In genomic region chr6:23707506-23707905, GRCm38 (mm10) we compare ENCODE assay signal across 23 mouse cellular contexts. TPM values are rescaled to one million over a fixed set of nuclear protein-coding genes. Genes with fewer than 3 reads are reported as not detected.
A peak's percentile ranks its signal among the peaks of the same experiment; 100 is the strongest.
DNase-seq lines count a peak whose midpoint lies in the region; ATAC-seq lines count a peak whose summit lies in the region.
"Had no signal": no experiment of that assay in that cellular context is flagged by ENCODE, and none has a peak within 500 bp of the region (broad histone marks: within the 10 kb centered on the region; RNA-seq: fewer than 3 reads in every experiment).

No protein-coding gene starts in this region.

- no peak overlapping the region for H3K4me2 ChIP-seq in neural tube, embryonic 15.5 days
- H3K4me2 ChIP-seq: hindbrain, embryonic 14.5 days; midbrain, embryonic 11.5 days had no signal

- 70% methylated on average over 3 of the region's 3 CpGs for WGBS in neural tube, embryonic 15.5 days

- peak; percentile 98 for ATAC-seq in frontal cortex, adult (ENCODE audit: low TSS enrichment)
- ATAC-seq in neural tube, embryonic 15.5 days (ENCODE audit: low FRiP score): no peak
- ATAC-seq: liver, postnatal 0 days had no signal

- H3K4me1 ChIP-seq in neural tube, embryonic 15.5 days: no peaks in the 10 kb centered on the region

- peak; percentile 51 for DNase-seq in left cerebral cortex, adult 11 months (ENCODE audit: low spot score)
- no peak for DNase-seq in left cerebral cortex, postnatal 4 days
- peak; percentile 25 to 35 for DNase-seq in layer of hippocampus, postnatal 36 days
- peak; percentile 84 for DNase-seq in telencephalon, adult 2 months (ENCODE audit: low read depth, low spot score)
- no peak for DNase-seq in T-cell, adult 2 months (ENCODE audit: low spot score)
- DNase-seq: gastrocnemius, postnatal 10 days; heart, adult 2 months; heart, postnatal 14 days; kidney, adult 11 months; kidney, postnatal 4 days; liver, postnatal 0 days; lung, postnatal 4 days; thymus, adult 18-20 months had no signal

- H3K36me3 ChIP-seq in neural tube, embryonic 15.5 days: no peaks in the 10 kb centered on the region

- no peak overlapping the region for H3K9ac ChIP-seq in neural tube, embryonic 15.5 days (replicated peaks)
- H3K9ac ChIP-seq: hindbrain, embryonic 14.5 days; liver, postnatal 0 days had no signal

- H3K4me3 ChIP-seq in neural tube, embryonic 15.5 days (replicated peaks): no peak overlapping the region
- H3K4me3 ChIP-seq: heart, adult 2 months had no signal

- no peak overlapping the region for H3K27ac ChIP-seq in neural tube, embryonic 15.5 days (replicated peaks)
- H3K27ac ChIP-seq: heart, adult 2 months; hindbrain, embryonic 14.5 days had no signal

- intact Hi-C loops in left cerebral cortex, postnatal 4 days (cut with DNase I): no loop called here

- no peaks in the 10 kb centered on the region for H3K27me3 ChIP-seq in neural tube, embryonic 15.5 days (replicated peaks)

- no peaks in the 10 kb centered on the region for H3K9me3 ChIP-seq in neural tube, embryonic 15.5 days (replicated peaks)

RNA-seq across cellular contexts. Expression of gene Rnf148, which starts 52.6 kb away (rescaled TPM):
- under 1 TPM; 0.72 to 0.77 TPM for total RNA-seq in left cerebral cortex, postnatal 4 days (2021)
- under 1 TPM; 0.47 to 0.71 TPM for total RNA-seq in layer of hippocampus, postnatal 36 days (2021)
- 0.17 TPM in 1 of 2 replicates, not detected in the other for polyA plus RNA-seq in neural tube, embryonic 15.5 days (2015; fragmentation: Nextera tagmentation; extraction: Ambion mirVana)
- total RNA-seq: adrenal gland, adult 18-20 months; ES-E14; gastrocnemius, postnatal 10 days; heart, adult 2 months; heart, postnatal 14 days had no signal
- polyA plus RNA-seq: embryonic facial prominence, embryonic 14.5 days; forebrain, embryonic 11.5 days; heart, adult 2 months; hindbrain, embryonic 14.5 days; limb, embryonic 14.5 days; liver, postnatal 0 days; midbrain, embryonic 11.5 days had no signal

RNA-seq across cellular contexts. Expression of gene Rnf133, which starts 57.4 kb away (rescaled TPM):
- total RNA-seq in left cerebral cortex, postnatal 4 days (2021): 1 to 10 TPM in 1 of 2 experiments, under 1 TPM in 1; 0.70 to 1.2 TPM
- total RNA-seq in layer of hippocampus, postnatal 36 days (2021): 1 to 10 TPM in 1 of 2 experiments, under 1 TPM in 1; 0.76 to 1.1 TPM
- polyA plus RNA-seq in neural tube, embryonic 15.5 days (2015; fragmentation: Nextera tagmentation; extraction: Ambion mirVana): not detected in 2 replicates
- total RNA-seq: adrenal gland, adult 18-20 months; ES-E14; heart, adult 2 months; heart, postnatal 14 days; neutrophil, adult 5-6 weeks had no signal
- polyA plus RNA-seq: embryonic facial prominence, embryonic 14.5 days; forebrain, embryonic 11.5 days; heart, adult 2 months; hindbrain, embryonic 14.5 days; limb, embryonic 14.5 days; liver, postnatal 0 days; midbrain, embryonic 11.5 days had no signal

Comparison
In these comparisons a context has a peak if more than half of its experiments do, and no peak if none do; other contexts are left out.
1. DNase-seq: peak in left cerebral cortex, adult 11 months (single experiment), layer of hippocampus, postnatal 36 days (2 of 2) and telencephalon, adult 2 months (single experiment); none in left cerebral cortex, postnatal 4 days (single experiment) and T-cell, adult 2 months (single experiment).